Mouse (Mus musculus) midbrain, embryonic 13.5 days (tissue): ENCODE data around the gene Eif2b5. TPM values are rescaled to one million over a fixed set of nuclear protein-coding genes. Genes with fewer than 3 reads are reported as not detected.

ENCODE experiments used
- ATAC-seq: fragments of 200-750 bp; cut with Nextera tagmentation; 2 replicates; pipeline ENCODE4 v1.8.0; 2017; ENCODE audit warnings: mild to moderate bottlenecking, moderate TSS enrichment, moderate library complexity
- H3K27ac ChIP-seq: fragments of 300-500 bp; sonication (generic); 2 replicates; pipeline ENCODE4 v1.5.1; 2015; ENCODE audit warnings: inconsistent platforms, mild to moderate bottlenecking, moderate library complexity
- H3K27me3 ChIP-seq: fragments of 300-500 bp; sonication (generic); 2 replicates; pipeline ENCODE4 v1.6.1; 2015; ENCODE audit warnings: mild to moderate bottlenecking, inconsistent platforms
- H3K36me3 ChIP-seq: fragments of 300-500 bp; sonication (generic); 2 replicates; pipeline ENCODE4 v1.6.1; 2015; ENCODE audit warnings: mild to moderate bottlenecking, inconsistent platforms
- H3K4me1 ChIP-seq: fragments of 300-500 bp; sonication (generic); replicated peaks from 2 replicates; pipeline ENCODE4 v1.6.1; 2015; ENCODE audit warnings: inconsistent platforms
- H3K4me2 ChIP-seq: fragments of 300-500 bp; sonication (generic); replicated peaks from 2 replicates; pipeline ENCODE4 v1.6.1; 2015; ENCODE audit warnings: moderate library complexity, mild to moderate bottlenecking, inconsistent platforms
- H3K4me3 ChIP-seq: fragments of 300-500 bp; sonication (generic); replicated peaks from 2 replicates; pipeline ENCODE4 v1.5.1; 2015; ENCODE audit warnings: mild to moderate bottlenecking, inconsistent platforms
- H3K9ac ChIP-seq: fragments of 300-500 bp; sonication (generic); replicated peaks from 2 replicates; pipeline ENCODE4 v1.6.1; 2015; ENCODE audit warnings: mild to moderate bottlenecking, inconsistent platforms
- H3K9me3 ChIP-seq: fragments of 300-500 bp; sonication (generic); 2 replicates; pipeline ENCODE4 v1.6.1; 2016; ENCODE audit warnings: mild to moderate bottlenecking, inconsistent platforms
- WGBS: fragments of 180-500 bp; shearing (Covaris S2); methylation state at CpG from one replicate; pipeline ENCODE4 v1.1.7; 2015; 5-methylcytosine and 5-hydroxymethylcytosine counted together
- polyA plus RNA-seq: library from polyadenylated mRNA; unstranded; fragments of >200 nt; fragmentation: Nextera tagmentation; extraction: Ambion mirVana; gene quantifications from 2 replicates; pipeline ENCODE4 v1.2.1, GENCODE M21; 2015

Gene Eif2b5
- polyA plus RNA-seq, 1 experiment from 2014 or later = 111 TPM

GRCm38 (mm10) chr16:20493452-20493851, 5.2 kb upstream of the Eif2b5 start:
- H3K4me3 ChIP-seq = no peak overlapping the region
- peaks cover 14% of the 10 kb centered on the region for H3K27me3 ChIP-seq
- H3K9me3 ChIP-seq = no peaks in the 10 kb centered on the region
- no peak overlapping the region for H3K27ac ChIP-seq
- peaks cover 9% of the 10 kb centered on the region for H3K4me1 ChIP-seq
- H3K36me3 ChIP-seq = no peaks in the 10 kb centered on the region
- no peak overlapping the region for H3K4me2 ChIP-seq
- H3K9ac ChIP-seq = no peak overlapping the region
- no peak for ATAC-seq
- WGBS = 85% methylated on average over 2 of the region's 2 CpGs

- Histone ChIP-seq H3K4me1 (peaks cover 20% of the 10 kb centered on the region), H3K9ac (peak overlapping the region; percentile 2; the same call in 1 of the 2 replicates), H3K27ac (no peak overlapping the region), H3K27me3 (peaks cover 14% of the 10 kb centered on the region), H3K4me3 (peak overlapping the region; percentile 30), H3K4me2 (peak overlapping the region; percentile 52), H3K9me3 (no peaks in the 10 kb centered on the region), H3K36me3 (peaks cover 13% of the 10 kb centered on the region)
- ATAC-seq = peak; percentile 19; the same call in 1 of the 2 replicates
- whole genome bisulfite sequencing = 20% methylated on average over 25 of the region's 25 CpGs
These were observed 1.7 kb upstream of the Eif2b5 start for GRCm38 (mm10) chr16:20496671-20497600.

- H3K27me3 ChIP-seq = peaks cover 14% of the 10 kb centered on the region
- H3K9ac ChIP-seq = peak overlapping the region; percentile 87
- WGBS = 12% methylated on average over 16 of the region's 16 CpGs
- peak overlapping the region; percentile 87 for H3K4me2 ChIP-seq
- H3K9me3 ChIP-seq = no peaks in the 10 kb centered on the region
- no peak for ATAC-seq
- H3K4me3 ChIP-seq = peak overlapping the region; percentile 87
- peaks cover 20% of the 10 kb centered on the region for H3K4me1 ChIP-seq
- peak overlapping the region; percentile 49; the same call in 1 of the 2 replicates for H3K27ac ChIP-seq
- peaks cover 25% of the 10 kb centered on the region for H3K36me3 ChIP-seq
These were observed 489 bp upstream of the Eif2b5 start for GRCm38 (mm10) chr16:20497980-20498676.

- Histone ChIP-seq H3K9ac (no peak overlapping the region), H3K27me3 (no peaks in the 10 kb centered on the region), H3K4me1 (no peaks in the 10 kb centered on the region), H3K4me3 (no peak overlapping the region), H3K4me2 (no peak overlapping the region), H3K36me3 (peaks cover 99% of the 10 kb centered on the region), H3K9me3 (no peaks in the 10 kb centered on the region), H3K27ac (no peak overlapping the region)
- 89% methylated on average over 8 of the region's 8 CpGs for WGBS
- ATAC-seq = no peak
These were observed 7.4 kb downstream of the Eif2b5 start for GRCm38 (mm10) chr16:20506000-20506399.

- Histone ChIP-seq H3K36me3 (peaks cover 74% of the 10 kb centered on the region), H3K9me3 (no peaks in the 10 kb centered on the region), H3K4me1 (no peaks in the 10 kb centered on the region), H3K4me3 (no peak overlapping the region), H3K27ac (no peak overlapping the region), H3K4me2 (no peak overlapping the region), H3K9ac (no peak overlapping the region), H3K27me3 (no peaks in the 10 kb centered on the region)
- peak; percentile 76 for ATAC-seq
- 94% methylated on average over 3 of the region's 3 CpGs for WGBS
These were observed 10.7 kb downstream of the Eif2b5 start for GRCm38 (mm10) chr16:20509349-20509748.

- H3K27ac ChIP-seq = no peak overlapping the region
- no peak for ATAC-seq
- H3K4me3 ChIP-seq = no peak overlapping the region
- H3K36me3 ChIP-seq = peaks cover 54% of the 10 kb centered on the region
- 91% methylated on average over 7 of the region's 7 CpGs for WGBS
- H3K9me3 ChIP-seq = no peaks in the 10 kb centered on the region
- no peak overlapping the region for H3K9ac ChIP-seq
- H3K27me3 ChIP-seq = no peaks in the 10 kb centered on the region
- no peak overlapping the region for H3K4me2 ChIP-seq
- peaks cover 5% of the 10 kb centered on the region for H3K4me1 ChIP-seq
These were observed 12.7 kb downstream of the Eif2b5 start for GRCm38 (mm10) chr16:20511277-20511847.

GRCm38 (mm10) chr16:20516032-20516431, 17.4 kb downstream of the Eif2b5 start:
- peak overlapping the region; percentile 91 for H3K4me2 ChIP-seq
- no peaks in the 10 kb centered on the region for H3K27me3 ChIP-seq
- H3K9ac ChIP-seq = peak overlapping the region; percentile 98
- H3K36me3 ChIP-seq = peaks cover 19% of the 10 kb centered on the region
- ATAC-seq = no peak
- peak overlapping the region; percentile 96 for H3K4me3 ChIP-seq
- H3K27ac ChIP-seq = peak overlapping the region; percentile 94
- peaks cover 38% of the 10 kb centered on the region for H3K4me1 ChIP-seq
- no peaks in the 10 kb centered on the region for H3K9me3 ChIP-seq

GRCm38 (mm10) chr16:20516726-20517201, 18.1 kb downstream of the Eif2b5 start, which contains the start of gene Dvl3:
Gene Dvl3, plus strand, starts transcription at chr16:20516982.
- peak within 1 kb of the TSS; percentile 94 for H3K27ac ChIP-seq
- no peaks in the 10 kb centered on the region for H3K9me3 ChIP-seq
- peak within 1 kb of the TSS; percentile 98 for H3K9ac ChIP-seq
- H3K27me3 ChIP-seq = no peaks in the 10 kb centered on the region
- WGBS = under 1% methylated on average over 54 of the region's 55 CpGs
- H3K36me3 ChIP-seq = peaks cover 19% of the 10 kb centered on the region
- peak within 1 kb of the TSS; percentile 91 for H3K4me2 ChIP-seq
- H3K4me3 ChIP-seq = peak within 1 kb of the TSS; percentile 96
- H3K4me1 ChIP-seq = peaks cover 43% of the 10 kb centered on the region
- ATAC-seq = peak; percentile 98

- Histone ChIP-seq H3K9ac (peak overlapping the region; percentile 98), H3K27ac (peak overlapping the region; percentile 94), H3K36me3 (peaks cover 23% of the 10 kb centered on the region), H3K9me3 (no peaks in the 10 kb centered on the region), H3K4me3 (peak overlapping the region; percentile 96), H3K27me3 (no peaks in the 10 kb centered on the region), H3K4me2 (peak overlapping the region; percentile 91), H3K4me1 (peaks cover 43% of the 10 kb centered on the region)
- under 1% methylated on average over 26 of the region's 26 CpGs for WGBS
- ATAC-seq = peak; percentile 29
These were observed 18.6 kb downstream of the Eif2b5 start for GRCm38 (mm10) chr16:20517216-20517615.

GRCm38 (mm10) chr16:20517701-20518374, 19.2 kb downstream of the Eif2b5 start:
- Histone ChIP-seq H3K9ac (peak overlapping the region; percentile 98), H3K4me2 (peak overlapping the region; percentile 91), H3K27ac (peak overlapping the region; percentile 94), H3K4me3 (peak overlapping the region; percentile 96), H3K9me3 (no peaks in the 10 kb centered on the region), H3K27me3 (no peaks in the 10 kb centered on the region), H3K36me3 (peaks cover 26% of the 10 kb centered on the region), H3K4me1 (peaks cover 43% of the 10 kb centered on the region)
- 1% methylated on average over 6 of the region's 6 CpGs for WGBS
- peak; percentile 71 for ATAC-seq

GRCm38 (mm10) chr16:20523886-20524285, 25.3 kb downstream of the Eif2b5 start:
- Histone ChIP-seq H3K36me3 (peaks cover 85% of the 10 kb centered on the region), H3K4me1 (peaks cover 25% of the 10 kb centered on the region), H3K9ac (no peak overlapping the region), H3K27ac (no peak overlapping the region), H3K9me3 (no peaks in the 10 kb centered on the region), H3K27me3 (no peaks in the 10 kb centered on the region), H3K4me2 (no peak overlapping the region), H3K4me3 (no peak overlapping the region)
- WGBS = 78% methylated on average over 10 of the region's 10 CpGs
- no peak for ATAC-seq
